25 mouse cellular contexts compared by ENCODE assay signal in the genomic region with DNA sequence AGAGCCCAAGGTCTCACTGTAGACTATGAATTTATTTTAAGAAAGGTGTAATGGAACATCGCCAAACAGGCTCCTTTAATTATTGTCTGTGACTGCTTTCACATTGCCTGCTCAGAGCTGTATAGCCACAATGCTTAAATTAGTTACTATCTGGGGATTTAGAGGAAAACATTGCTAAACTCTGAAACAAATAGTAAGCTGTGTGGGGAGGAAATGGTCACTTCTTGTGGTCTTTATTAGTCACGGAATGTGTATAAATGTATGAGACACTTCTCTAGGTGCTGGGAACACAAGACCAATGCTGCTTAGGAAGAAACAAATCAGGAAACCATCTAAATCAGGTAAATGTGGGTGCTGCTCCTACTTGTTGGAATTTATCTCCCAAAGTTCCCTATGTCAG.
DNase-seq lines count a peak whose midpoint lies in the region; ATAC-seq lines count a peak whose summit lies in the region.
"Had no signal": no experiment of that assay in that cellular context is flagged by ENCODE, and none has a peak within 500 bp of the region (broad histone marks: within the 10 kb centered on the region; RNA-seq: fewer than 3 reads in every experiment).

No protein-coding gene starts in this region.

- no peaks in the 10 kb centered on the region for H3K27me3 ChIP-seq in limb, embryonic 10.5 days (ENCODE audit: low read depth, poor library complexity, severe bottlenecking)
- H3K27me3 ChIP-seq: embryonic facial prominence, embryonic 13.5 days; embryonic facial prominence, embryonic 15.5 days; forebrain, embryonic 12.5 days; Patski had no signal

- peaks cover 8% of the 10 kb centered on the region for H3K4me1 ChIP-seq in limb, embryonic 10.5 days

- no peak overlapping the region for H3K27ac ChIP-seq in limb, embryonic 10.5 days
- H3K27ac ChIP-seq: embryonic facial prominence, embryonic 15.5 days; forebrain, embryonic 10.5 days; forebrain, embryonic 12.5 days had no signal

- DNase-seq in 416B (ENCODE audit: low read depth): peak; percentile 94
- no peak for DNase-seq in kidney, postnatal 14 days
- no peak for DNase-seq in lung, postnatal 4 days
- no peak for DNase-seq in limb, embryonic 10.5 days (ENCODE audit: low spot score)
- DNase-seq: adrenal gland, adult 8-10 months; adrenal gland, postnatal 14 days; adrenal gland, postnatal 36 days; cerebellum, adult 11-12 months; cerebellum, adult 2 months; cerebellum, adult 9-10 months; cerebellum, postnatal 10 days; cerebellum, postnatal 25 days; embryo, embryonic 11 days had no signal

- ATAC-seq in common myeloid progenitor, adult 5-6 weeks (replicated peaks; ENCODE audit: low read depth, poor library complexity, severe bottlenecking): peak; percentile 46
- ATAC-seq in megakaryocyte, adult 5-6 weeks (ENCODE audit: poor library complexity, severe bottlenecking): peak; percentile 25; the same call in 1 of the 2 replicates
- ATAC-seq: activated CD4-positive, CD25-positive, alpha-beta regulatory T cell, adult 4 months; forebrain, embryonic 14.5 days; forebrain, embryonic 16.5 days; Patski had no signal

- no peaks in the 10 kb centered on the region for H3K36me3 ChIP-seq in limb, embryonic 10.5 days
- H3K36me3 ChIP-seq: embryonic facial prominence, embryonic 13.5 days; embryonic facial prominence, embryonic 15.5 days; forebrain, embryonic 10.5 days; forebrain, embryonic 12.5 days; G1E had no signal

- WGBS in limb, embryonic 10.5 days: 91% methylated on average over 2 of the region's 2 CpGs

- H3K4me3 ChIP-seq in limb, embryonic 10.5 days: no peak overlapping the region
- H3K4me3 ChIP-seq: embryonic facial prominence, embryonic 13.5 days; embryonic facial prominence, embryonic 15.5 days; erythroblast, embryonic 14.5 days; forebrain, embryonic 10.5 days; forebrain, embryonic 12.5 days had no signal

- no peaks in the 10 kb centered on the region for H3K9me3 ChIP-seq in limb, embryonic 10.5 days (replicated peaks)
- H3K9me3 ChIP-seq: embryonic facial prominence, embryonic 13.5 days; embryonic facial prominence, embryonic 15.5 days; forebrain, embryonic 10.5 days; forebrain, embryonic 12.5 days; G1E had no signal
